Mouse (Mus musculus): ENCODE measurements around the gene Bbip1. TPM values are rescaled to one million over a fixed set of nuclear protein-coding genes. Genes with fewer than 3 reads are reported as not detected.

The Bbip1 gene
- polyA plus RNA-seq, 1 experiment from 2014 or later, result 46.7 TPM

- ATAC-seq (0 out of 2 replicates have a peak, but pooled peaks have one; percentile 46), DNase-seq (ENCODE audit: low spot score) (peak; percentile 75)
- Histone ChIP-seq H3K36me3 (ENCODE audit: insufficient read depth, low read length) (no peaks in the 10 kb centered on the region), H3K9ac (replicated peaks; ENCODE audit: low read depth) (no peak overlapping the region; the same call in 1 of the 2 replicates), H3K4me1 (ENCODE audit: insufficient read depth, low read depth, low read length) (peaks cover 13% of the 10 kb centered on the region; the same call in 1 of the 2 replicates), H3K4me3 (ENCODE audit: low read depth, low read length) (no peak overlapping the region), H3K9me3 (ENCODE audit: low read length) (no peaks in the 10 kb centered on the region), H3K4me2 (replicated peaks; ENCODE audit: low read depth, low read length) (no peak overlapping the region), H3K27me3 (replicated peaks; ENCODE audit: insufficient read depth, low read length) (no peaks in the 10 kb centered on the region), H3K27ac (ENCODE audit: low read length) (peak overlapping the region; percentile 5)
- TF ChIP-seq CTCF (IDR thresholded peaks at IDR 0.05) (no peak), EP300 (IDR thresholded peaks at IDR 0.05) (no peak)
- 58% methylated on average over 12 of the region's 12 CpGs for whole genome bisulfite sequencing
These were observed 49.8 kb downstream of the Bbip1 start for GRCm38 (mm10) chr19:53894538-53895121.

- DNase-seq (ENCODE audit: low spot score) (peak; percentile 30), ATAC-seq (peak; percentile 32; the same call in 1 of the 2 replicates)
- Histone ChIP-seq H3K27me3 (replicated peaks; ENCODE audit: insufficient read depth, low read length) (no peaks in the 10 kb centered on the region), H3K4me2 (replicated peaks; ENCODE audit: low read depth, low read length) (no peak overlapping the region), H3K9ac (replicated peaks; ENCODE audit: low read depth) (no peak overlapping the region; the same call in 1 of the 2 replicates), H3K9me3 (ENCODE audit: low read length) (no peaks in the 10 kb centered on the region), H3K27ac (ENCODE audit: low read length) (peak overlapping the region; percentile 57), H3K36me3 (ENCODE audit: insufficient read depth, low read length) (no peaks in the 10 kb centered on the region), H3K4me1 (ENCODE audit: insufficient read depth, low read depth, low read length) (peaks cover 13% of the 10 kb centered on the region; the same call in 1 of the 2 replicates), H3K4me3 (ENCODE audit: low read depth, low read length) (no peak overlapping the region)
- 38% methylated on average over 3 of the region's 3 CpGs for WGBS
- no peak for TF ChIP-seq EP300 (IDR thresholded peaks at IDR 0.05)
- no peak for TF ChIP-seq CTCF (IDR thresholded peaks at IDR 0.05)
These were observed 50.7 kb downstream of the Bbip1 start for GRCm38 (mm10) chr19:53893711-53894171.

- Histone ChIP-seq H3K4me3 (ENCODE audit: low read depth, low read length) (no peak overlapping the region), H3K4me1 (ENCODE audit: insufficient read depth, low read depth, low read length) (peaks cover 13% of the 10 kb centered on the region; the same call in 1 of the 2 replicates), H3K27ac (ENCODE audit: low read length) (0 out of 2 replicates have a peak overlapping the region, but pooled peaks have one; percentile 48), H3K36me3 (ENCODE audit: insufficient read depth, low read length) (no peaks in the 10 kb centered on the region), H3K4me2 (replicated peaks; ENCODE audit: low read depth, low read length) (no peak overlapping the region), H3K27me3 (replicated peaks; ENCODE audit: insufficient read depth, low read length) (no peaks in the 10 kb centered on the region), H3K9me3 (ENCODE audit: low read length) (no peaks in the 10 kb centered on the region), H3K9ac (replicated peaks; ENCODE audit: low read depth) (no peak overlapping the region)
- ATAC-seq (no peak), DNase-seq (ENCODE audit: low spot score) (no peak)
- 49% methylated on average over 9 of the region's 9 CpGs for WGBS
- TF ChIP-seq EP300 (IDR thresholded peaks at IDR 0.05) (no peak), CTCF (IDR thresholded peaks at IDR 0.05) (no peak)
These were observed 51.5 kb downstream of the Bbip1 start for GRCm38 (mm10) chr19:53892838-53893359.

GRCm38 (mm10) chr19:53892061-53892460 is 52.4 kb downstream of the Bbip1 start, which contains the start of gene Pdcd4:
TSS of gene Pdcd4 (plus strand) at chr19:53892231.
- Histone ChIP-seq H3K4me2 (replicated peaks; ENCODE audit: low read depth, low read length) (0 out of 2 replicates have a peak within 1 kb of the TSS, but pooled peaks have one; percentile 14), H3K27ac (ENCODE audit: low read length) (peak within 1 kb of the TSS; percentile 48), H3K9me3 (ENCODE audit: low read length) (no peaks in the 10 kb centered on the region), H3K4me1 (ENCODE audit: insufficient read depth, low read depth, low read length) (peaks cover 13% of the 10 kb centered on the region; the same call in 1 of the 2 replicates), H3K9ac (replicated peaks; ENCODE audit: low read depth) (no peak within 1 kb of the TSS), H3K36me3 (ENCODE audit: insufficient read depth, low read length) (no peaks in the 10 kb centered on the region), H3K27me3 (replicated peaks; ENCODE audit: insufficient read depth, low read length) (no peaks in the 10 kb centered on the region), H3K4me3 (ENCODE audit: low read depth, low read length) (no peak within 1 kb of the TSS)
- TF ChIP-seq CTCF (IDR thresholded peaks at IDR 0.05), result no peak
- TF ChIP-seq EP300 (IDR thresholded peaks at IDR 0.05), result no peak
- ATAC-seq (peak; percentile 65), DNase-seq (ENCODE audit: low spot score) (peak; percentile 69)
- 24% methylated on average over 3 of the region's 3 CpGs for WGBS

GRCm38 (mm10) chr19:53891569-53891968 is 52.9 kb downstream of the Bbip1 start:
- WGBS, result 82% methylated on average over 2 of the region's 2 CpGs
- ATAC-seq (no peak), DNase-seq (ENCODE audit: low spot score) (no peak)
- Histone ChIP-seq H3K4me1 (ENCODE audit: insufficient read depth, low read depth, low read length) (peaks cover 13% of the 10 kb centered on the region; the same call in 1 of the 2 replicates), H3K4me2 (replicated peaks; ENCODE audit: low read depth, low read length) (no peak overlapping the region), H3K4me3 (ENCODE audit: low read depth, low read length) (no peak overlapping the region), H3K27me3 (replicated peaks; ENCODE audit: insufficient read depth, low read length) (no peaks in the 10 kb centered on the region), H3K9ac (replicated peaks; ENCODE audit: low read depth) (no peak overlapping the region), H3K36me3 (ENCODE audit: insufficient read depth, low read length) (no peaks in the 10 kb centered on the region), H3K27ac (ENCODE audit: low read length) (peak overlapping the region; percentile 27), H3K9me3 (ENCODE audit: low read length) (no peaks in the 10 kb centered on the region)
- TF ChIP-seq EP300 (IDR thresholded peaks at IDR 0.05) (no peak), CTCF (IDR thresholded peaks at IDR 0.05) (no peak)

GRCm38 (mm10) chr19:53890781-53891251 is 53.6 kb downstream of the Bbip1 start:
- Histone ChIP-seq H3K27me3 (replicated peaks; ENCODE audit: insufficient read depth, low read length) (no peaks in the 10 kb centered on the region), H3K9ac (replicated peaks; ENCODE audit: low read depth) (no peak overlapping the region), H3K4me2 (replicated peaks; ENCODE audit: low read depth, low read length) (no peak overlapping the region), H3K9me3 (ENCODE audit: low read length) (no peaks in the 10 kb centered on the region), H3K4me1 (ENCODE audit: insufficient read depth, low read depth, low read length) (peaks cover 13% of the 10 kb centered on the region; the same call in 1 of the 2 replicates), H3K4me3 (ENCODE audit: low read depth, low read length) (no peak overlapping the region), H3K27ac (ENCODE audit: low read length) (no peak overlapping the region), H3K36me3 (ENCODE audit: insufficient read depth, low read length) (no peaks in the 10 kb centered on the region)
- TF ChIP-seq EP300 (IDR thresholded peaks at IDR 0.05) (no peak), CTCF (IDR thresholded peaks at IDR 0.05) (no peak)
- peak; percentile 40 for DNase-seq (ENCODE audit: low spot score)
- peak; percentile 35; the same call in 1 of the 2 replicates for ATAC-seq
- 58% methylated on average over 5 of the region's 5 CpGs for WGBS

Measured in lung, postnatal 0 days (tissue).